Mouse (Mus musculus) midbrain, embryonic 14.5 days (tissue): ENCODE results near the gene Gm4924. TPM values are rescaled to one million over a fixed set of nuclear protein-coding genes. Genes with fewer than 3 reads are reported as not detected.

Experiments
- ATAC-seq: fragments of 200-750 bp; cut with Nextera tagmentation; 2 replicates; pipeline ENCODE4 v1.8.0; 2017; ENCODE audit warnings: moderate number of reproducible peaks, moderate library complexity; ENCODE audit not compliant: low FRiP score, low TSS enrichment
- DNase-seq: peaks from one replicate; pipeline ENCODE4 v3.0.0-alpha.2; 2015
- H3K27ac ChIP-seq: fragments of 300-500 bp; sonication (generic); replicated peaks from 2 replicates; pipeline ENCODE4 v1.5.1; 2014; ENCODE audit warnings: mild to moderate bottlenecking, low read depth, low read length, moderate library complexity
- H3K27me3 ChIP-seq: fragments of 300-500 bp; sonication (generic); 2 replicates; pipeline ENCODE4 v1.6.1; 2014; ENCODE audit warnings: low read length, control low read depth, mixed read lengths; ENCODE audit not compliant: control insufficient read depth, insufficient read depth
- H3K36me3 ChIP-seq: fragments of 300-500 bp; sonication (generic); 2 replicates; pipeline ENCODE4 v1.6.1; 2014; ENCODE audit warnings: low read length, control low read depth; ENCODE audit not compliant: control insufficient read depth, insufficient read depth
- H3K4me1 ChIP-seq: fragments of 300-500 bp; sonication (generic); 2 replicates; pipeline ENCODE4 v1.6.1; 2014; ENCODE audit warnings: mild to moderate bottlenecking, antibody characterized with exemption, low read length, control low read depth; ENCODE audit not compliant: control insufficient read depth, insufficient read depth
- H3K4me2 ChIP-seq: fragments of 300-500 bp; sonication (generic); 2 replicates; pipeline ENCODE4 v1.6.1; 2014; ENCODE audit warnings: mild to moderate bottlenecking, low read length, moderate library complexity
- H3K4me3 ChIP-seq: fragments of 300-500 bp; sonication (generic); replicated peaks from 2 replicates; pipeline ENCODE4 v1.5.1; 2014; ENCODE audit warnings: low read depth, low read length
- H3K9ac ChIP-seq: fragments of 300-500 bp; sonication (generic); replicated peaks from 2 replicates; pipeline ENCODE4 v1.6.1; 2014; ENCODE audit warnings: mild to moderate bottlenecking, low read length, moderate library complexity
- H3K9me3 ChIP-seq: fragments of 300-500 bp; sonication (generic); 2 replicates; pipeline ENCODE4 v1.6.1; 2016; ENCODE audit warnings: low read length, control low read depth, mixed read lengths; ENCODE audit not compliant: control insufficient read depth
- polyA plus RNA-seq: library from polyadenylated mRNA; unstranded; fragments of >200 nt; fragmentation: Nextera tagmentation; extraction: Ambion mirVana; gene quantifications from 2 replicates; pipeline ENCODE4 v1.2.1, GENCODE M21; 2014

Gm4924 gene
- polyA plus RNA-seq, 1 experiment from 2014 or later: 13.7 TPM

DNA sequence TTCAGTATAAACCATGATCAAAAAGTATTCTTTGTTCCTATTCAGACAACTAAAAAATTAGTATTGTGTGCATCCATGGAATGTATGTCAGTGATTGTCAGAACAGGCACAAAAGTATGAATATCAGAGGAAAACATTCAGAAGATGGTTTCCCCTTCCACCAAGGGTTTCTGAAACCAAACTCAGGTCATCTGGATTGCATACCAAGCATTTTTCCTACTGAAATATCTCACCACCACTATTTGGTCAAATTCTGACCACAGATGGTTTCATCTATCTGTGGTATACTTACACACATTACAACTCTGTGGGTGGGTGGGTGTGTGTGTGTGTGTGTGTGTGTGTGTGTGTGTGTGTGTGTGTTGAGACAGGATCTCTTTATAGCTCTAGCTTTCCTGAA is 69.6 kb downstream of the Gm4924 start:
- Histone ChIP-seq H3K4me1 (no peaks in the 10 kb centered on the region), H3K4me3 (no peak overlapping the region), H3K27me3 (no peaks in the 10 kb centered on the region), H3K27ac (no peak overlapping the region), H3K9ac (no peak overlapping the region), H3K36me3 (no peaks in the 10 kb centered on the region), H3K4me2 (no peak overlapping the region), H3K9me3 (peaks cover 14% of the 10 kb centered on the region)
- DNase-seq (no peak), ATAC-seq (no peak)

Other genes with a start within 250 kb of the Gm4924 start
- 13.5 and 17.8 TPM in 2 replicates for gene AU041133, start 226.2 kb upstream of the Gm4924 start, polyA plus RNA-seq
- gene Zfp938, start 113.0 kb upstream of the Gm4924 start, polyA plus RNA-seq: 26.5 and 29.8 TPM in 2 replicates
- not detected in 2 replicates for gene 4932415D10Rik, start 37.7 kb upstream of the Gm4924 start, polyA plus RNA-seq
- not detected in 2 replicates for gene Gm1553, start 138.4 kb downstream of the Gm4924 start, polyA plus RNA-seq